Mouse (Mus musculus) erythroblast, embryonic 14.5 days (primary cell): ENCODE measurements around the gene Adam8. TPM values are rescaled to one million over a fixed set of nuclear protein-coding genes. Genes with fewer than 3 reads are reported as not detected.

ENCODE experiments used
- H3K27me3 ChIP-seq: 2 replicates; pipeline ENCODE4 v1.6.1; 2012; ENCODE audit warnings: inconsistent platforms; ENCODE audit not compliant: control insufficient read depth
- H3K36me3 ChIP-seq: 2 replicates; pipeline ENCODE4 v1.6.1; 2012; ENCODE audit warnings: mild to moderate bottlenecking, inconsistent platforms; ENCODE audit not compliant: control insufficient read depth
- H3K4me1 ChIP-seq: 2 replicates; pipeline ENCODE4 v1.6.1; 2012; ENCODE audit warnings: inconsistent platforms; ENCODE audit not compliant: control insufficient read depth
- H3K4me3 ChIP-seq: replicated peaks from 2 replicates; pipeline ENCODE3; 2012; ENCODE audit warnings: moderate library complexity, mild to moderate bottlenecking, inconsistent platforms
- H3K9me3 ChIP-seq: 2 replicates; pipeline ENCODE4 v1.6.1; 2012; ENCODE audit warnings: low read length, inconsistent platforms, mixed read lengths; ENCODE audit not compliant: control insufficient read depth
- GATA1 ChIP-seq: IDR thresholded peaks from 2 replicates; pipeline ENCODE4 v1.6.1; 2012; ENCODE audit warnings: low read length, inconsistent platforms, mixed read lengths
- TAL1 ChIP-seq: IDR thresholded peaks from 3 replicates; pipeline ENCODE4 v1.6.1; 2012; ENCODE audit warnings: low read length, inconsistent platforms, mixed read lengths
- polyA plus RNA-seq: library from polyadenylated mRNA; stranded (reverse); fragments of >175 nt; gene quantifications from 2 replicates; pipeline ENCODE4 v1.2.3, GENCODE M21; 2012

The Adam8 gene
- polyA plus RNA-seq, 1 experiment, result 0.21 TPM

DNA sequence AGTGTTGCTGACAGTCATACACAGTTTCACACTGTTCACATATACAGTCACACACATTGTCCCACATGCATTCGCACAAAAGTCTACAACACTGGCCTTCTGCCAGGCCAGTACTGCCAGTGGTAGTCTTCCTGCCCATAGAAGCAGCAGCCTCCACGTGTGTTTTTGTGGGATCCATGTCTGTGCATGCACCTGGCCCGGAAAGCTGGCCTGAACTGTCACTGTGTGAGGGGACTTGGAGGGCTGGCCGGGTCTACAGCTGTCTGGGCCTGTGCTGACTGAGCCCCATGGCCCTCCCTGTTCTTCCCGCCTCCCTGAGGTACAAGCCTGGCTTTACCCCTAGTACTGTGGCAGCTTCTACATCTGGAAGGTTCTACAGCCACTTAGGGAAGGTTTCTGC, 21.4 kb downstream of the Adam8 start:
- Histone ChIP-seq H3K36me3 (no peaks in the 10 kb centered on the region), H3K9me3 (no peaks in the 10 kb centered on the region), H3K4me3 (no peak overlapping the region), H3K4me1 (no peaks in the 10 kb centered on the region), H3K27me3 (no peaks in the 10 kb centered on the region)
- TF ChIP-seq GATA1 (no peak), TAL1 (no peak)

DNA sequence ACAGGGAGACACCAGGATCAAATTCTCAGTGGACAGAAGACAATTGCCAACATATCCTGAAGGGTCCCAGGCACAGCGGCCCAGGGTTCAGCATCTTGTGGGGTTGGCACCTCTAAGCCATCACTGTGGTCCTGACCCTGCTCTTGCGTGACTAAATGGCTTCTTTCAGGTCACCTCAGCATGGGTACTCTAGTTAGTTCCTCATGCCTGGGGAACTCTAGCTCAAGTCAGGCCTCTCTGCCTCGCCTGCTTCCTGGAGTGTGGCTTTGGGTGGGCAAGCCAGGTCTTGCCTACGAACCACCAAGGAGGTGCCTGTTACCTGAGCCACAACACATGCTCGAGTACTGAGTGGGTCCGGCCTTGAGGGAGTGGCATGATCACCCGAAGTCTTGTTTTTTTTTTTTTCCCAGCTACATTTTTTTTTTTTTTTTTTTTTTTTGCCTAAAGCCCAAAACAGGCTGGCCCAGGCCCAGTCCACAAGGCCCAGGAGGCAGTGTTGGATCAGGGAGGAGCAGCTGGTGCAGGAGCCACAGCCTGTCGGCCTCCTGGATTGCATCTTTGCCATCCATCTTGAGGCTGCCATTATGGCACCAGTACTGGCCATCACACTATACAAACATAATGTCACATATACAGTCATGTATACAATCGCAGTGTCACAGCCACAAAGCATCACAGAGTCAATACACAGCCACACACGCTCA, 22.0 kb downstream of the Adam8 start:
- Histone ChIP-seq H3K4me3 (no peak overlapping the region), H3K4me1 (no peaks in the 10 kb centered on the region), H3K36me3 (no peaks in the 10 kb centered on the region), H3K27me3 (no peaks in the 10 kb centered on the region), H3K9me3 (no peaks in the 10 kb centered on the region)
- TF ChIP-seq TAL1 (no peak), GATA1 (no peak)

DNA sequence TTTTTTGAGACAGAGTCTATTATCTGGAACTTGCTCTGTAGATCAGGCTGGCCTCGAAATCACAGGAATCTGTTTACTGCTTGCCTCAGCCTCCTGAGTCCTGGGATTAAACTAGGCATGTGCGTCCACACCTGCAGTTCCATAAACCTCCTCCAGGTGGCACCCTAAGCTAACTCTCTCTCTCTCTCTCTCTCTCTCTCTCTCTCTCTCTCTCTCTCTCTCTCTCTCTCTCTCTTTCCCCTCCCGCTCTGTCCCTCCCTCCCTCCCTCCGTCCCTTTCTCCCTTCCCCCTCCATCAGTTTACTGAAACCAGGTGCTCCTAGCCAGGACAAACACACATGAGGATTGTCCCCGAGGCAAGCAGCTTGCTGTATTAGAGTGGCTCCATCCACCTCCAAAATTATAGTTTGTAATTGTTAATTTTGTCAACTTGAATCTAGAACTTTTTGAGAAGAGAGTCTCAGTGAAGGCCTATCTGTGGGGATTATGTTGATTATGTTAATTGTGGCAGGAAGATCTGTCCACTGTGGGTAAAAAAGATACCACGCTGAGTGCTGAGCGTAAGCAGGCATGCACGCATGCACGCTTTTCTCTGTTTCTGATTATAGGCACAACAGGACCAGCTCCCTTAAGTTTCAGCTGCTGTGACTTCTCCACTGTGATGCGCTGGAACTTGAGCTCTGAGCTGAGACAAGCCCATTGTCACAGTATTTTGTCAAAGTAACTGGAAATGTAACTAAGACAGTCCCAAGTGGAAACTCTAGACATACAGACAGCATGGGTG, 22.8 kb downstream of the Adam8 start:
- Histone ChIP-seq H3K36me3 (no peaks in the 10 kb centered on the region), H3K4me3 (no peak overlapping the region), H3K4me1 (no peaks in the 10 kb centered on the region), H3K27me3 (no peaks in the 10 kb centered on the region), H3K9me3 (no peaks in the 10 kb centered on the region)
- TF ChIP-seq GATA1, result no peak
- TF ChIP-seq TAL1, result no peak

DNA sequence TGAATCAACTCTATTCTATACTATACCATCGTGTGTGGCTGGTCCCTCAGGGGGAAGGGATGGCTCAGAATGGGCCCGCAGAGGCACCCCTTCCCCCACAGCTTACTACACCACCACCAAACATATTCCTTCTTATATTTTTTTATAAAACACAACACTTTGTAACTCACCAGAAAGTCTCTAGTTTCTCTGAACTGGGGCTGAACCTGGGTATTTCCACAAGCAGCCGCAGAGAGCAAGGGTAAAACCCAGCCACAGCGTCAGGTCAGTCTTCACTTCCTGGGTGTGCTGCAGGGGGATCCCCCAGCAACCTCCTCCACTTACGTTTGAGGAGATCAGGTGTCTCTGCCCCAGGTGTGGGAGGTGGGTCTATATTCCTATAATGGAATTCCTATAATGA, 23.9 kb downstream of the Adam8 start:
- no peaks in the 10 kb centered on the region for H3K36me3 ChIP-seq
- no peak overlapping the region for H3K4me3 ChIP-seq
- H3K27me3 ChIP-seq, result no peaks in the 10 kb centered on the region
- H3K4me1 ChIP-seq, result no peaks in the 10 kb centered on the region
- no peaks in the 10 kb centered on the region for H3K9me3 ChIP-seq
- TF ChIP-seq TAL1 (no peak), GATA1 (no peak)

DNA sequence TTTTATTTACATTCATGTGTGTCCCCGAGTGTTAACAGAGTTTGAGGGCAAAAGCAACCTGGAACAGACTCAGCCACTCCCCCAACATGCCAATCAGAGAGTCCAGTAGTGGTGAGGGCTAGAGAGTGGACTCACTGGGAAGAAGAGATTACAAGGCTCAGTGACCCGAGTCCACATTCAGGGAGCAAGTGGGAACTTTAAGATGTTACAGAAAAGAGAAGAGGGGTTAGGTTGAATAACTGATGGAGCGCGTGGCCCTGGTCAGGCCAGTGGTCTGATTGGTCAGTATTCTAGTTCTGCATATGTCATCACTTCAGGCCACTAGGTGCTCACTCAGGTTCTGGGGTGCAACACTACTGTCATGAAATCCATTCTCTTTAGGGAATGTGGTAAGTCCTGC, 25.2 kb downstream of the Adam8 start:
- Histone ChIP-seq H3K4me3 (no peak overlapping the region), H3K4me1 (no peaks in the 10 kb centered on the region), H3K27me3 (no peaks in the 10 kb centered on the region), H3K36me3 (no peaks in the 10 kb centered on the region), H3K9me3 (no peaks in the 10 kb centered on the region)
- no peak for TF ChIP-seq GATA1
- TF ChIP-seq TAL1, result no peak

DNA sequence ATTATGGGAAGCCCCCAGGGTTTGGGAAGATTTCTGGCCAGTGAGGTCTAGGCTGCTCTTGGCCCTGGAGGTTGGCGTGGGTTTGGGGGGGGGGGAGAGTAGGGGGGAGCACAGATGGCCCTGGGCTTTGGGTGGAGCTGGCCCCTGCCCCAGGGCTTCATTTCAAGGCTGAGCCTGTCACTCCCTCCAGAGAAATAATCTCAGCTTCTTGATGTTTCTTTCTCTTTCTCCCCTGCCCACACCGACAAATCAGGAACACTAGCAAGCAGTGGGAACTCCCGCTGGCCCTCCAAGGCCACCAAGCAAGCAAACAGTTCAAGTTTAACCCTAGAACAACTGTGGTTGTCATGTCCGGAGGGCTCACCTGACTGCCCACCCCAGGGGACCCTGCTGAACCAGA, 28.5 kb downstream of the Adam8 start:
- Histone ChIP-seq H3K9me3 (no peaks in the 10 kb centered on the region), H3K27me3 (peaks cover 1% of the 10 kb centered on the region; the same call in 1 of the 2 replicates), H3K36me3 (no peaks in the 10 kb centered on the region), H3K4me1 (no peaks in the 10 kb centered on the region), H3K4me3 (no peak overlapping the region)
- no peak for TF ChIP-seq GATA1
- no peak for TF ChIP-seq TAL1

DNA sequence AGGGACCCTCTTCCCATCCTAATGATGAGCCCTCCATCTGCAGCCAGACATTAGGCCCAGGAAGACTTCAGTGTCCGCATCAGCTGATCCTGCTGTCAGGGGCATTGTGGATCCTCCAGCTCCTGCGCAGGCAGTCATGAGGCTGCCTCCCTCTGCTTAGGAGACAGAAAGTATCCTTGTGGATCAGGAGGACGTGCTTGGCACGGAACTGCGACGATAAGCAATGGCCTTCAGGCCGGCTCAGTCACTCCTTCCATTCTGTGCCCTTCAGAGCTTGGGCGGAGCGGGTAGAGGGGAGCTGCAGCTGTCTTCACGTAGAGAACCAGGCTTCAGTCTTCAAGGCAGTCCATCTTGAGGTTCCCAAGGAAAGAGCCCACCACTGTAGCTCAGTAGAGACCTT, 31.2 kb downstream of the Adam8 start:
- Histone ChIP-seq H3K27me3 (peaks cover 23% of the 10 kb centered on the region), H3K4me3 (no peak overlapping the region), H3K4me1 (peaks cover 6% of the 10 kb centered on the region; the same call in 1 of the 2 replicates), H3K36me3 (no peaks in the 10 kb centered on the region), H3K9me3 (no peaks in the 10 kb centered on the region)
- no peak for TF ChIP-seq GATA1
- no peak for TF ChIP-seq TAL1

DNA sequence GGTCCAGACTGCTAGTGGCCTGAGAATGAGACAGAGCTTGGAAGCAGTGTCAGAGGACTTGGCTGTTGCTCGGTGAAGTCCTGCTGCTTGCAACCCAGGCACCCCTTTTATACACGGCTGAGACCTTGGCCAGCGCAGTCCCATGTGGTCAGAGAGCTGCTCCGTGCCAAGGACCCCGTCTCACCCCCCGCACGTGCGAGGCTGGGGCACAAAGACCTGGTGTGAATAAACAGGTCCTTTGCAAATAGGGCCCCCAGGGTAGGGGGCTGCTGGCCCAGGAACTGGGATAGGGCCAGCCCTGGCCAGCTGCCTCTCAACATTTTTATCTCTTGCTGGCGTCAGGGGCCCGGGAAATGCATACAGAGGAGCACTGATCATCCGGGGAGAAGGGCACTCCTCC, 34.4 kb downstream of the Adam8 start:
- Histone ChIP-seq H3K36me3 (no peaks in the 10 kb centered on the region), H3K9me3 (no peaks in the 10 kb centered on the region), H3K27me3 (peaks cover 23% of the 10 kb centered on the region), H3K4me3 (no peak overlapping the region), H3K4me1 (peaks cover 17% of the 10 kb centered on the region)
- no peak for TF ChIP-seq TAL1
- TF ChIP-seq GATA1, result no peak

DNA sequence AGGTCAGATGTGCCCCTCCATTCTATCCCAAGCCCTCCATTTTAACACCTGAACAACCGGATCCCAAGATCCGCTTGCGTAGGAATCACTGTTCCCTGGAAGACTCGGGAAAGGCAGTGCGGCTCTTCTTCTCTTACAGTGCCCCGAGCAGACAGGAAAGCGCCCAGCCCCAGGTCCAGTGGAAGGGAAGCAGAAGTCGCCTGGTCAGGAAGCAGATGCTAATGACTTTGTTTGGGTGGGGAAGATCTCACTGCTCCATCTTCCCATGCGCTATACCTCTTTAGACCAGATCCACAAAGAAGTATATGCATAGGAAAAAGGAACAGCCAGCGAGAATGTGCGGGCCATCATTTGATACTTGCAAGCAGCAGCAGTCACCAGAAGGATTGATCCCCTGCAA, 34.9 kb downstream of the Adam8 start:
- H3K27me3 ChIP-seq, result peaks cover 23% of the 10 kb centered on the region

More for the DNA sequence above, 34.9 kb downstream of the Adam8 start:
- peaks cover 17% of the 10 kb centered on the region for H3K4me1 ChIP-seq
- H3K4me3 ChIP-seq, result no peak overlapping the region
- no peaks in the 10 kb centered on the region for H3K9me3 ChIP-seq
- H3K36me3 ChIP-seq, result no peaks in the 10 kb centered on the region
- TF ChIP-seq GATA1 (no peak), TAL1 (no peak)
